Mouse (Mus musculus) cerebellum, adult 9-10 months (tissue): ENCODE measurements around the gene Ap5s1.
"Not testable (repeated sequence)": the region's sequence is repeated elsewhere in the genome, so short reads cannot be mapped to it uniquely, and the experiment has no call there.

Experiments used
- DNase-seq: peaks from one replicate; pipeline ENCODE4 v3.0.0; 2022

The Ap5s1 gene

DNA sequence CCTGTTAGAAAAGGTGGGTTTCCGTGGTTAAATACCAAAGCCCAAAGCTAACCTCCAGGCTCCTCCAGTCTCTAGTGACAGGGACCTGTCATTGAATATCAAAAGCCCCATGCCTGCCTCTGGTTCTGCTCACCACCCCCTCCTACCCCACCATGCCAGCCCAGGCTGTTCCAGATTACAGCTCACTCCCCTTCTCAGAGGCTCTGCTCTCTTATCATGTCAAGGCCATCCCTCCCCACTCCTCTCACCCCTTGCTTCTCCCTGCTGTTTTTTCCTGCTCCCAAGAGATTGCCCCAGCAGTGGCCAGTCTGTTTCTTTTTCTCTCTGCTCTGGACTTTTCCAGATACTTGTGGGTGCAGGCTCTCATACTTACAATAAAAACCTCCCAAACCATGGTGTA lies 16.7 kb downstream of the Ap5s1 start:
- no peak for DNase-seq

DNA sequence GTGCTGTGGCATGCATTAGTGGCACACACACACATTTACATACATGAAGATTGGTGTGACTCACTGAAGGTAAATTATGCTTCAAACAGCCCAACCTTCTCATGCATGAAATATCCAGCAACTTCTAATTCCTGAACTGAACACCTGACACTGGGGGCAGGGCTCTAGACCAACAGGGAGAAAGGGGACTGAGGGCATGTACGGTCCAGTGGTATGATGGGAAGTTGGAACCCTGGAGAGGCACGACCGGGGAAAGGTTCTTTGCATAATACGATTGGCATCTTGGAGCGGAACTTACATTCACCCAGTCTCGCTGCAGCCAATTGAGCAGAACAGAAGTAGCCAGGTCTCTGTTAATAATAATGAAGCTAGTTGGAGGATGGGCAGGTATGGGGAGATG lies 18.3 kb downstream of the Ap5s1 start:
- no peak for DNase-seq

DNA sequence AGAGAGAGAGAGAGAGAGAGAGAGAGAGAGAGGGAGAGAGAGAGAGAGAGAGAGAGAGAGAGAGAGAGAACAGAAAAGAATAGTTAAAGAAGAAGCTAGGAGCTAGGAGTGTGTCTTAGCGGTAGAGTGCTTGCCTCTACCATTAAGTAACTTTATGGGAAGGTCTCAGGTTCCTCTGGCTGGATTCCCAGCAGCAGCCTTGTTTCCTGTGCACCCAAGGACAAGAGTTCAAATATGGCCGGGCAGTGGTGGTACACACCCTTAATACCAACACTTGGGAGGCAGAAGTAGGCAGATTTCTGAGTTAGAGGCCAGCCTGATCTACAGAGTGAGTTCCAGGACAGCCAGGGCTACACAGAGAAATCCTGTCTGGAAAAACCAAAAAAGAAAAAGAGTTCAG lies 19.8 kb downstream of the Ap5s1 start:
- DNase-seq, result not testable (repeated sequence)

DNA sequence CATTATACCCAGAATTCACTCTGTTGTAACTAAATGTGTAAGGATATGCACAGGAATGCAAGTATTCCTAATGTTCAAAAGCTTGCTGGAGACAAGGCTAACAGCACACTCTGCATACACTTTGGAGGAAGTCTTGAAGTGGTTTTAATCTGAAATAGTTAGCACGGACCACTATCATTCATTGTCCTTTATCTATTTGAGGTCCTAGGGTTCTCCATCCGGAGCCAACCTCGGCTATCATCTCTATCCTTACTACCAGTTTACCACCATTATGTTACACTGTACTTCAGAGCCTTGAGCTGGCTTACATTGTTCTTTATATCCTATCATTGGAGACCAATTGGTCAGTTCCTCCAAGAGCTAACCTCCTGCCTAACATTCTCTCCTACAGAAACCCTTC lies 20.4 kb downstream of the Ap5s1 start:
- DNase-seq, result no peak

DNA sequence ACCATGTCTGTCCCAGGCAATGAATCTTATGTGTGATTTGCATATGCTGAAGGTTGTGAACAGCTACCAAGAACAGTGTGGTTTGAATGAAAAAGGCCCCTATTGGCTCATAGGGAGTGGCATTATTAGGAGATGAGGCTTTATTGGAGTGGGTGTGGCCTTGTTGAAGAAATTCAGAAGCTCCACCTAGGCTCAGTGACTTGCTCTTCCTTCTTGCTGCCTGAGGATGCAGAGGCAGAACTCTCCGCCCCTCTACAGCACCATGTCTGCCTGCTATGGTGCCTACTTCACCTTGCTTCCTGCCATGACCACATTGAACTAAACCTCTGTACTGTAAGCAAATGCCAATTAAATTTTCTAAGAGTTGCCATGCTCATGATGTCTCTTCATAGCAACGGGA lies 25.7 kb downstream of the Ap5s1 start:
- DNase-seq, result no peak

DNA sequence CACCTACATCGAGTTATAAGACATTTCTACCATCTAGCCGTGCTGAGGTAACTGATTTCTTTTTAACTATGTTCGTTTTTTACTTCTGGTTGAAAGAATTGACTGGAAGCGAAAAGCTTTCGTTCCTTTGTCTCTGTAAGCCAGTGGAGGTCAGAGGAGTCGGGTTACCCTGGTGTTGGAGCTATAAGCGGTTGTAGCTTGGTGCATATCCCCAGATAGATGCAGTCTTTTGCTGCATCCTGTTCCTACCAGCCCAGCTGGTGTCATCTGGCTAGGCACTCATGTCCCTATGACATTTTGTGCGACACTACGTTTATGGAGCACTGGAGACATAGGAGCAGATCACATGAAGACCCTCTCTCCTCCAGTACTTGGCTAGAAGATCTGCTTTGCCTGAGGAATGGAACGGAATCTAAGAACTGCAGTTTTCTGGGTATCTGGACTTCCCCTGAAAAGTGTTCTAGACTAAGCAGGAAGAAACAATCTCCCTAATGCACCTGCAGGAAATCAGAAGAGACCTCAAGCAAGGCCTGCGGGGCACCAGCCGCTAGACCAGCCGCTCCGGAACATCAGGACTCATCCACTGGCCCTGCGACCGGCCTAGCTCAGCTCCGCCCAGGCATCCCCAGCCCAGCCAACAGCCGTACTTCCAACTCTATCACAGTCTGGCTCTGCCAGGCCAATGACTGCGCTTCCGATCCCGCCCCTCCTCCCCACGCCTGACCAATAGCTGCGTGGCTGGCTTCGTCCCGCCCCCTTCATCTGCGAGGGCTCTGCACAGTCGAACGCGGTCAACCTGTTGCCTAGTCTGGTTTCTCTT lies 26.6 kb downstream of the Ap5s1 start, which contains the start of gene Mavs:
Mavs (plus strand) TSS at position 757 of the 820 bp plus-strand sequence.
- DNase-seq, result peak; percentile 94

DNA sequence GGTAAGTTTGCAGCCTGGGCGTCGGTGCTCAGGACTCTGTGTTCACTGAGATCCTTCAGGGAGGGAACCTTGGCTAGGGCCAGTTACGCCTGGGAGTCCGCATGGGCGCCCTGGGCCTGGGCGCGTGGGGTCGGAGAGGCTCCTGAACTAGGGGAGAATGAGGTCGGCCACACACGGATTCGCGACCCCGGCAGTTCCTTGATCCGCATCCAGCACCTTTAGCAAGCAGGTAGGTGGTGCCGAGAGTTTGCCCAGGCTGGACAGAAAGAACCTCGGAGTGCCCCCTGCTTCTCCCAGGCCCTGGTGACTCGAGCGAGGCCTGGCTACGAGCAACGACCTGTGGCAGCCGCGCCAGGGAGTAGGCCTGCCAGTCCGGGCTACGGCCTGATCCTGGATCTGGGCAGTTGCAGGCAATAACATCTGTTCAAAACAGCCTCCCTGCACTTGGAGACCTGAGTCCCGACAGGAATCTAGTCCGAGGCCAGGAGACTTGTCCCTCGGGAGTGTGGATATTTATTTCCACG lies 27.3 kb downstream of the Ap5s1 start:
- DNase-seq, result peak; percentile 17

DNA sequence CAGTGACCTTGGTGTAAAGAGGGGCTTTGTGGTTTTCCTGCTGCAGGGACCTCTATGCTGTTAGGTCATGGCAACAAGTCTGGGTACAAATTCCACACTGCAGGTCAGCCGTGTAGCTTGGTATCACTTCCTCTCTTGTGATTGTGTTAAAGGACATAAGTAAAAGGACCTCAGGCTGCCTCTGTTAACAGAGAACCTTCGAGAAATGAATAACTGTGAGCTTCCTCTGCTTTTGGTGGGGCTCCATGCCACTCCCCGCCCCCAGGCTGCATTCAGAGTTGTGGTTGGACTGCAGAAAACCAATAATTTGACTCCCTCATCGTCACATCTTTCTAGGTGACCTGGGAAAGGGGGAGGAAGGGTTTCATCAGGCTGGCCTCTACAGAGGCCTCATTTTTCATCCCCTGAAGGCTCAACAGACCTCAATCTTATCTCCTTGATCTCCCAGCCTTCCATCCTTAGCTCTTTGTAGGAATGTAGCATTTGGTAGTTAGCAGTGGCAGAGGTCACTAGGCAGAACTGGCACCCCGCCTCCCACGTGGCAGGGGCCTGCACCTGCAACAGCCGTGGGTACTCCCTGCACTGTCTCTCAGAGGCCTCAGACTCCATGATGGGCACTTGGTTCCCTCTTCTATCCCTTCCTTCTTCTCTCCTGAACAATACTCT lies 28.2 kb downstream of the Ap5s1 start:
- DNase-seq, result no peak

DNA sequence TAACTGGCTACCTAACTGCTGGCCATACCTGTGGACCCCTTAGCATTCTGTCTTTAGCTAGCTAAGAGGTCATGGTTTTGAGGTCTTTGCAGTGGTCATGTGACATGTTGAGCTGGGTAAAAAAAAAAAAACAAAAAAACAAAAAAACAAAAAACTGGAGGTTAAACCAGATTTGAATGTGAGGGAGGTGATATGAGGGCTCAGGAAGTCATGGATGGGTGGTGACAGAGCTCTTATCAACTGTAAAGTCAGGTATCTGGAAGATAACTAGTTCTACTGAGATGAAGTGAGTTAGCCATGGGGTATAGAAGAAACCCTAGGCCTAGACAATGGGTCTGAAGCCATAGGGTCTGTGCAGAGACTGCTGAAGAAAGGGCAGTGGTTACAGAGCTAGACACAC lies 35.3 kb downstream of the Ap5s1 start:
- no peak for DNase-seq

DNA sequence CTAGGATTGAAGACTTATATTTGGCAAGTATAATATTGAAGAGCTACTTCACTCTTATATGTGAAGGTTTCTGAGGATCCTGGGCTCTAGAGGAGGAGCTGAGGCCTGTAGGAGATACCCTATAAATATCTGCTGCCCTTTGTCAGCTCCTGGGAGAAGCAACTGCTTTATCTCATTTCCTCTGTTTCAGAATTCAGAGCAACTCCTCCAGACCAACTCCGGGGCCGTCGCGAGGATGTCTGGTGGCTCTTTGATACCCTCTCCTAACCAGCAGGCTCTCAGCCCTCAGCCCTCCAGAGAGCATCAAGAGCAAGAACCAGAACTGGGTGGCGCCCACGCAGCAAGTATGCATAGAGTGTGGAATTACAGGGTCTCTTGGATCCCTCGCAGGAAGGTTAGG lies 36.1 kb downstream of the Ap5s1 start:
- no peak for DNase-seq

DNA sequence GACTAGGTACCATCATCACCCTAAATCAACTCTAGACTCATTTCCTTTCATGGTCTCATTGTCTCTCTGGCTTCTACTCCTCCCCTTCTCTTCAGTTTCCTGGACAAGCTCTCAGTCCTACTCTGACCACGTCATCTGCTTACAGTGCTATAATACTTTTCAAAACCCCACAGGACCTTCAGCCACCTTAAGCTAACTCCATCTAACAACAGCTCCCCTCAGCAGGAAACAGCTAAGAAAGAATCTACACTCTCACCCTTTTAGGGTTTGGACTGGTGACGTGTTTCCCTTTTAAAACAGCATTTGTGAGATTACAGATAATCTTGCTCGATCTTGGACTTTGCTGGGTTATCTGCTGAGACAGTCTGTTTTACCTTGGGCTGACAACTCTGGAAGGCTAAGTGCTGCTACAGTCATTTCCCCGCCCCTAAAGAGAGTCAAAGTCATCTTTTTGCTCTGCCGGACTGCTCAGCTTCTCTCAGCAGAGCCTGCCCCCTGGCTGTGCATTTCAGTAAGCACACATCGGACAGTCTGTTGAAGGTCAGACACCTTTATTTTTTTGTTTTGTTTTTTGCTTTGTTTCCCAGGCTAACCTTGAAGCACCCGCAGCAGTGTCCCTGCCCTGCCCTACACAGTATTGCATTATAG lies 46.9 kb downstream of the Ap5s1 start:
- DNase-seq, result no peak

DNA sequence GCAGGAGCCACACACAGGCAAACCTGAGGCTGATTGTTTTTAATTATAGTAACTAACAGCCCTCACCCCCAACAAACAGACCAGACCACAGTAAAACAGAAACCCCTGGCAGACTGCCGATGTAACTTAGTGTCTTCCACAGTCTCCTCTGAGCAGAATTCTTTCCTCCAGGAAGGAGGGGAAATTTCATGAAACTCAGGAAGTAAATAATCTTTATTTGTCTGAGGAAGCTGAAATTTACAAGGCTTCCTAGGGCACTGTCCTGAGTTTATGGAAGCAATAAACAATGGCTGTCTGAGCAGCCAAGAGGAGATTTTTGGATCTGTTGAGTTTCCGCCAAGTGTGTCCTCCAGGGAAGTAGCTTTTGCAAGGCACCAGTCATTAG lies 47.4 kb downstream of the Ap5s1 start:
- no peak for DNase-seq

DNA sequence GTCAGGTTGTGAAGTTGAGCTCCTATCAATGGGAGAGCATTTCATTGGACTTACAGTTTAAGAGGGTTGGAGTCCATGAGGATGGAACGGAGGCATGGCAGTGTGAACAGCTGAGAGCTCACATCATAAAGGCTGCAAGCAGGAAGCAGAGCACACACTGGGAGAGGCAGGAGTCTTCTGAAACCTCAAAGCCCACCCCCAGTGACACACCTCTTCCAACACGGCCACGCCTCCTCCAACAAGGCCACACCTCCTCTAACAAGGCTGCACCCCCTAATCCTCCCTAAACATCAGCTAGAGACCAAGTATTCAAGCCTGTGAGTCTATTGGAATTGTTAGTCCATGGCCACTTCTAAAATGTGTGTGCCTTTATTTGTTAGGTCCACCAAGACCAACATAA lies 48.9 kb downstream of the Ap5s1 start:
- DNase-seq, result no peak

DNA sequence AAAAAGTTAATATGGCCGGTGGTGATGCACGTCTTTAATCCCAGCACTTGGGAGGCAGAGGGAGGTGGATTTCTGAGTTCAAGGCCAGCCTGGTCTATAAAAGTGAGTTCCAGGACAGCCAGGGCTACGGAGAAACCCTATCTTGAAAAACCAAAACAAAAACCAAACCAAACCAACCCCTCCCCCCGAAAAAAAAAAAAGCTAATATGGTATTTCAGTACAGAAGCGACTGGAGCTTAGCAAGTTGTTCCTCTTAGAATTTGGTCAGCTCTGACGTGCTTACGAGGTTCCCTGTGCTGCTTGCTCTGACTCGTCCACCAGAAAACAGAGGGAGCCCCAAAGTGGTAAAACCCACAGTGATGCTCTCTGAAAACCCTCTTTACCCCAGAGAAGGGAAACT lies 51.8 kb downstream of the Ap5s1 start:
- DNase-seq, result no peak

DNA sequence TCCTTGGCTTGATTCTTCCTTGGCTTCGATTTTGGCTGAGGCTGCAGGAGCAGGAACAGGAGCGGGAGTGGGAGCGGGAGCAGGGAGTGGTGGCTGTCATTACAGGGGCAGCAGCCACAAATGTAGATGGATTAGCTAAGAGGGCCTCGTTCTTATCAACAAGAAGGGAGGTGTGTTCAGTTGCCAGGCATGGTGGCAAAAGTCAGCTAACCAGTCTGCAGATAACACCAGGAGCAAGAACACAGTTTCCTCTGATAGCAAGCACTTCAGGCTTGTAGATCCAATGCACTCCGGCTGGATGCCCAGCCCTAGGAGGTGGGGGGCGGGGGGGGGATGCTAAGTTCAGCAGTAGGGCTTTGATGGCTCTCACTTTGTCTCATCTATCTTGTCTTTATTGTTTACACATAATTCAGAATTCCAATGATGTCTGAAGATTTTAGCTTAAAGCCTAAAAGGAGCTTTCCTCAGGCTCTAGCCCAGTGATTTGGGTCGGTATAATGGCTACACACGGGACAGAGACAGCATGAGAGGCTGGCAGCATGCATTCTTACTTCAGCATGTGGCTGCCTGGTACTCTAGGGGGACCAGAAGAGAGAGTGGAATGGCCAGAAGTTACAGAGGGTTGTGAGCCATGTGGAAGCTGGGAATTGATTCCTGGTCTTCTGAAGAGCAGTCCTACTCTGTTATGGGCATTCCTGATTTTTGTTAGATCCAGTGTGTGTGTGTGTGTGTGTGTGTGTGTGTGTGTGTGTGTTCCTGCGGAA lies 53.8 kb downstream of the Ap5s1 start:
- no peak for DNase-seq

DNA sequence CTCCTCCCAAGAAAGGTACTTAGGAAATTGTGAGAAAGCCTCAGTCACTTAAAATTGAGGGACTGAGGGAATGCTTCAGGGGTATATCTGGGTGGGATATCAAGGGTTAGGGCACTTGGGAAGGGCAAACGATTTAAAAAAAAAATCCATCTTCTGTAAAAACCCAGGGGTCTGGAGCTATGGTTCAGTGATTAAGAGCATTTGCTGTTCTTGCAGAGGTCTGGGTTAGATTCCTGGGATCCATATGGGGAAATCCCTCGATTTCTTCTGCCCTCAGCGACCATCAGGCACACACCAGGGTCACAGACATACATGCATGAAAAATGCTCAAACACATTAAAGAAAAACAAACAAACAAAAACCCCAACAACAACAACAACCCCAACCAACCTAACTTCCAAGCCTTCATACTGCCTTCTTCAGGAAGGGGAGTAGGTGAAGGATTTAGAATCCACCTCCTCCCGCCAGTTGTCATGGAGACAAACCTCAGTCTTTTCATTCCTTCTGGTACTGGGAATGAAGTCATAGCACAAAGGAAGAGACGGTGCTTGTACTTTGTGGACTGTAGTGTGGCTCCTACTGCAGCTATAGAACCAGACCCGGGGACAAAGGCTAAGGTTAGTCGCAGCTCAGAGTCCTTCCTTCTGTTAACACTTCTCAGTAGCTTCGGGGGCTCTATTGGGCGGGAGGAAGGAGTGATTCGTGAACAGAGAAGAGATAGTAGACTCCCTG lies 54.8 kb downstream of the Ap5s1 start:
- peak; percentile 21 for DNase-seq

DNA sequence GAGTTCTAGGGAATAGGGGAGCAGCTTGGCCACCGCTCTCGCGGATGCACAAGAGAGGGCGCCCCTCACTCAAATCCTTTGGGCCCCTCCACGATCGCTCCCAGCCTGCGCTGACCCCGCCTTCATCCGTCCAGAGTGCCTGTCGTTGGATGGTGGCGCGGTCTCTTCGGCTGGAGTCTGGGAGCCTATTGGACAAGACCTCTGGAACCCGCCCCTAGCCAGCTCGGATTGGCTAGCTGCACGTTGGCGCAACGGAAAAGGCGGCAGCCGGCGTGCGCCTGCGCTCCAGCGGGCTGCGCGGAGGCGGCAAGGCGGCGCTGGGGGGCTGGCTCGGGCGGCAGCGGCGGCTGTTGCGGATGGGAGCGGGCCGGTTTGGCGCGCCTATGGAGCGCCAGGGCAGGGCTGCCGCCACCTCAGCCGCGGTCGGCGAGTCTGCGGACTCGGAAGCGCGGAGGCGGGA lies 55.4 kb downstream of the Ap5s1 start, which contains the start of gene Pank2:
Pank2 (plus strand) TSS at position 283 of the 460 bp plus-strand sequence.
- DNase-seq, result peak; percentile 98
